Mouse (Mus musculus) small intestine, adult 2 months (tissue): ENCODE data around the gene Agfg1. TPM values are rescaled to one million over a fixed set of nuclear protein-coding genes. Genes with fewer than 3 reads are reported as not detected.

Experiments used
- H3K27ac ChIP-seq: fragments of 200-500 bp; 2 replicates; pipeline ENCODE4 v1.5.1; 2012; ENCODE audit warnings: low read depth, low read length, control low read depth, inconsistent platforms; ENCODE audit not compliant: insufficient read depth
- H3K27me3 ChIP-seq: fragments of 200-500 bp; 2 replicates; pipeline ENCODE4 v1.6.1; 2012; ENCODE audit warnings: mild to moderate bottlenecking, moderate library complexity, low read length, inconsistent platforms; ENCODE audit not compliant: control insufficient read depth, insufficient read depth
- H3K36me3 ChIP-seq: fragments of 200-500 bp; 2 replicates; pipeline ENCODE4 v1.6.1; 2012; ENCODE audit warnings: mild to moderate bottlenecking, low read length, control low read depth, inconsistent platforms; ENCODE audit not compliant: control insufficient read depth, insufficient read depth
- H3K4me1 ChIP-seq: fragments of 200-500 bp; 2 replicates; pipeline ENCODE4 v1.6.1; 2012; ENCODE audit warnings: low read length, inconsistent platforms, mixed read lengths; ENCODE audit not compliant: control insufficient read depth, insufficient read depth, insufficient read length
- H3K4me3 ChIP-seq: fragments of 200-500 bp; 2 replicates; pipeline ENCODE4 v1.5.1; 2012; ENCODE audit warnings: low read depth, mild to moderate bottlenecking, control low read depth, inconsistent platforms, low read length, moderate library complexity
- CTCF ChIP-seq: fragments of 200-500 bp; IDR thresholded peaks from 2 replicates; pipeline ENCODE4 v1.5.1; 2012; ENCODE audit warnings: low read depth, mild to moderate bottlenecking, control low read depth, inconsistent platforms, low read length, moderate library complexity, mixed read lengths; ENCODE audit not compliant: insufficient replicate concordance, insufficient read length; ENCODE audit errors: extremely low read depth
- POLR2A ChIP-seq: fragments of 200-500 bp; IDR thresholded peaks from 2 replicates; pipeline ENCODE4 v1.6.1; 2012; ENCODE audit warnings: low read depth, mild to moderate bottlenecking, control low read depth, inconsistent platforms, low read length, moderate library complexity
- WGBS: fragments of 180-500 bp; shearing (Covaris S2); methylation state at CpG from one replicate; pipeline ENCODE4 v1.1.7; 2018; 5-methylcytosine and 5-hydroxymethylcytosine counted together
- polyA plus RNA-seq: library from polyadenylated mRNA; depleted of rRNA; stranded (reverse); fragments of >200 nt; gene quantifications from 2 replicates; pipeline ENCODE4 v1.2.3, GENCODE M21; 2012

The Agfg1 gene
- polyA plus RNA-seq, 1 experiment = 46.7 TPM

- no peak for TF ChIP-seq POLR2A
- Histone ChIP-seq H3K4me1 (peaks cover 7% of the 10 kb centered on the region), H3K36me3 (no peaks in the 10 kb centered on the region), H3K27ac (peak overlapping the region; percentile 34), H3K27me3 (no peaks in the 10 kb centered on the region), H3K4me3 (no peak overlapping the region)
- 89% methylated on average over 3 of the region's 3 CpGs for WGBS
Measured at GRCm38 (mm10) chr1:82821846-82822245, 17.4 kb upstream of the Agfg1 start.

GRCm38 (mm10) chr1:82824147-82824546 lies 15.1 kb upstream of the Agfg1 start:
- Histone ChIP-seq H3K4me3 (no peak overlapping the region), H3K4me1 (peaks cover 9% of the 10 kb centered on the region), H3K27ac (no peak overlapping the region), H3K27me3 (no peaks in the 10 kb centered on the region), H3K36me3 (no peaks in the 10 kb centered on the region)
- 89% methylated on average over 6 of the region's 6 CpGs for WGBS
- no peak for TF ChIP-seq CTCF
- no peak for TF ChIP-seq POLR2A

GRCm38 (mm10) chr1:82825256-82825655 lies 14.0 kb upstream of the Agfg1 start:
- Histone ChIP-seq H3K27ac (no peak overlapping the region), H3K36me3 (no peaks in the 10 kb centered on the region), H3K4me1 (peaks cover 6% of the 10 kb centered on the region; the same call in 1 of the 2 replicates), H3K4me3 (no peak overlapping the region), H3K27me3 (no peaks in the 10 kb centered on the region)
- TF ChIP-seq POLR2A (no peak), CTCF (no peak)
- 91% methylated on average over 2 of the region's 2 CpGs for WGBS

GRCm38 (mm10) chr1:82825783-82826182 lies 13.5 kb upstream of the Agfg1 start:
- no peaks in the 10 kb centered on the region for H3K27me3 ChIP-seq
- H3K4me3 ChIP-seq = no peak overlapping the region
- H3K36me3 ChIP-seq = no peaks in the 10 kb centered on the region
- 90% methylated on average over 7 of the region's 7 CpGs for WGBS
- TF ChIP-seq CTCF (no peak), POLR2A (no peak)
- no peak overlapping the region for H3K27ac ChIP-seq
- H3K4me1 ChIP-seq = peaks cover 6% of the 10 kb centered on the region; the same call in 1 of the 2 replicates

- TF ChIP-seq CTCF (no peak), POLR2A (no peak; the same call in 1 of the 2 replicates)
- Histone ChIP-seq H3K27ac (no peak overlapping the region), H3K36me3 (no peaks in the 10 kb centered on the region), H3K4me1 (peaks cover 10% of the 10 kb centered on the region; the same call in 1 of the 2 replicates), H3K27me3 (no peaks in the 10 kb centered on the region), H3K4me3 (no peak overlapping the region)
- WGBS = 24% methylated on average over 5 of the region's 5 CpGs
Measured at GRCm38 (mm10) chr1:82826911-82827310, 12.4 kb upstream of the Agfg1 start.

GRCm38 (mm10) chr1:82830771-82831170 lies 8.5 kb upstream of the Agfg1 start:
- H3K27ac ChIP-seq = peak overlapping the region; percentile 79; the same call in 1 of the 2 replicates
- H3K36me3 ChIP-seq = no peaks in the 10 kb centered on the region
- H3K27me3 ChIP-seq = no peaks in the 10 kb centered on the region
- no peak overlapping the region for H3K4me3 ChIP-seq
- peaks cover 22% of the 10 kb centered on the region for H3K4me1 ChIP-seq
- TF ChIP-seq CTCF (no peak), POLR2A (no peak)
- WGBS = 82% methylated on average over 1 of the region's 1 CpGs

- Histone ChIP-seq H3K27ac (peak overlapping the region; percentile 79), H3K36me3 (no peaks in the 10 kb centered on the region), H3K4me3 (no peak overlapping the region), H3K4me1 (peaks cover 20% of the 10 kb centered on the region), H3K27me3 (no peaks in the 10 kb centered on the region)
- WGBS = 38% methylated on average over 9 of the region's 9 CpGs
- TF ChIP-seq POLR2A = no peak
Measured at GRCm38 (mm10) chr1:82831547-82832240, 7.6 kb upstream of the Agfg1 start.
